10 mouse cellular contexts compared by ENCODE assay signal in the genomic region with DNA sequence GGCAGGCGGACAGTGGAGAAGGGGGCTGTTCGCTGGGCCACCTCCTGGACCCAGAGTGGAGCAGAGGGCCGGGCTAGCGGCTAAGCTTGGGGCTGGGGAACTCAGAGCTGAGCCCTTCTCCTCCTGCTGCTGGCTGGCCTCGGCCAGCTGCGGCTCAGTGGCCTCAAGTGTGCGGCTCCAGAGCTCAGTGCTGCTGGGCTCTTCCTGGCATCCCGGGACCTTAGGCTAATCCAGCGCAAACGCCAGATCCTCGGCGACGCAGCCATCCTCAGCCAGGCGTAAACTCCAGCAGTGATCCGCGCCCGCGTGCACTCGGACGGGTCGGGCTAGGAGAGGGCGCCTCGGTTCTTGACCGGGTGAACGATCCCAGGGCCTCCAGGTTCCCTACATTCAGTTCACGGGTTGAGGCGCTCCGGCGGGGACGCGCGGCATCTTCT. TPM values are rescaled to one million over a fixed set of nuclear protein-coding genes. Genes with fewer than 3 reads are reported as not detected.
A peak's percentile ranks its signal among the peaks of the same experiment; 100 is the strongest.
DNase-seq lines count a peak whose midpoint lies in the region; ATAC-seq lines count a peak whose summit lies in the region.
"Had no signal": no experiment of that assay in that cellular context is flagged by ENCODE, and none has a peak within 500 bp of the region (broad histone marks: within the 10 kb centered on the region; RNA-seq: fewer than 3 reads in every experiment).

No protein-coding gene starts in this region.

- ATAC-seq in lung, embryonic 16.5 days (ENCODE audit: low read depth) = peak; percentile 24; the same call in 1 of the 2 replicates
- no peak for ATAC-seq in limb, embryonic 11.5 days (ENCODE audit: insufficient number of reproducible peaks, low FRiP score, low TSS enrichment, low read depth)
- ATAC-seq in stomach, embryonic 15.5 days (ENCODE audit: insufficient read depth, low FRiP score, low read depth) = 0 out of 2 replicates have a peak, but pooled peaks have one; percentile 3

- no peaks in the 10 kb centered on the region for H3K9me3 ChIP-seq in lung, embryonic 16.5 days (ENCODE audit: control insufficient read depth, low read length)
- H3K9me3 ChIP-seq in limb, embryonic 11.5 days (ENCODE audit: control insufficient read depth, low read length) = no peaks in the 10 kb centered on the region
- H3K9me3 ChIP-seq in stomach, embryonic 15.5 days = no peaks in the 10 kb centered on the region

- no peak overlapping the region for H3K4me3 ChIP-seq in lung, embryonic 16.5 days (ENCODE audit: low read length)
- H3K4me3 ChIP-seq in limb, embryonic 11.5 days (ENCODE audit: low read depth, low read length) = peak overlapping the region; percentile 37
- peak overlapping the region; percentile 36 for H3K4me3 ChIP-seq in stomach, embryonic 15.5 days (replicated peaks)

- peak; percentile 68 for DNase-seq in embryo, embryonic 10 days (ENCODE audit: low spot score)
- DNase-seq in embryo, embryonic 9.5 days (ENCODE audit: extremely low spot score) = no peak
- no peak for DNase-seq in lung, postnatal 36 days
- DNase-seq in limb, embryonic 11.5 days (ENCODE audit: low spot score) = peak; percentile 65
- DNase-seq in right cerebral cortex, postnatal 4 days = no peak
- DNase-seq in right cerebral cortex, postnatal 25 days = no peak
- DNase-seq: cerebellum, adult 9-10 months had no signal

- WGBS in lung, embryonic 16.5 days = 2% methylated on average over 32 of the region's 32 CpGs
- under 1% methylated on average over 32 of the region's 32 CpGs for WGBS in limb, embryonic 11.5 days
- WGBS in stomach, embryonic 15.5 days = 10% methylated on average over 32 of the region's 32 CpGs

- no peaks in the 10 kb centered on the region for H3K36me3 ChIP-seq in lung, embryonic 16.5 days (ENCODE audit: control insufficient read depth, insufficient read depth, low read length)
- H3K36me3 ChIP-seq in limb, embryonic 11.5 days (ENCODE audit: control insufficient read depth, insufficient read depth, low read length) = no peaks in the 10 kb centered on the region
- no peaks in the 10 kb centered on the region for H3K36me3 ChIP-seq in stomach, embryonic 15.5 days

- H3K4me2 ChIP-seq in lung, embryonic 16.5 days (ENCODE audit: low read depth, low read length) = no peak overlapping the region
- H3K4me2 ChIP-seq in limb, embryonic 11.5 days (ENCODE audit: low read depth, severe bottlenecking) = peak overlapping the region; percentile 84
- peak overlapping the region; percentile 54 for H3K4me2 ChIP-seq in stomach, embryonic 15.5 days

- peaks cover 79% of the 10 kb centered on the region for H3K27me3 ChIP-seq in lung, embryonic 16.5 days (ENCODE audit: control insufficient read depth, insufficient read depth, low read depth, low read length)
- peaks cover 41% of the 10 kb centered on the region for H3K27me3 ChIP-seq in limb, embryonic 11.5 days (ENCODE audit: control insufficient read depth, insufficient read depth, low read length)
- peaks cover 30% of the 10 kb centered on the region for H3K27me3 ChIP-seq in stomach, embryonic 15.5 days (replicated peaks)

- H3K27ac ChIP-seq in lung, embryonic 16.5 days (ENCODE audit: low read length) = no peak overlapping the region
- H3K27ac ChIP-seq in limb, embryonic 11.5 days (replicated peaks; ENCODE audit: low read depth, low read length) = peak overlapping the region; percentile 92
- H3K27ac ChIP-seq in stomach, embryonic 15.5 days = peak overlapping the region; percentile 71; the same call in 1 of the 2 replicates
- H3K27ac ChIP-seq: macrophage had no signal

- peaks cover 7% of the 10 kb centered on the region; the same call in 1 of the 2 replicates for H3K4me1 ChIP-seq in lung, embryonic 16.5 days (replicated peaks; ENCODE audit: control insufficient read depth, insufficient read depth, low read length)
- peaks cover 27% of the 10 kb centered on the region for H3K4me1 ChIP-seq in limb, embryonic 11.5 days (ENCODE audit: control insufficient read depth, insufficient read depth, low read length)
- peaks cover 25% of the 10 kb centered on the region for H3K4me1 ChIP-seq in stomach, embryonic 15.5 days

- H3K9ac ChIP-seq in lung, embryonic 16.5 days (ENCODE audit: low read length) = no peak overlapping the region
- H3K9ac ChIP-seq in limb, embryonic 11.5 days (ENCODE audit: low read length) = peak overlapping the region; percentile 93
- 0 out of 2 replicates have a peak overlapping the region, but pooled peaks have one; percentile 1 for H3K9ac ChIP-seq in stomach, embryonic 15.5 days

RNA-seq across cellular contexts. Expression of gene Pitx1, which starts 10.7 kb away (rescaled TPM):
- 0.36 and 0.47 TPM in 2 replicates for polyA plus RNA-seq in lung, embryonic 16.5 days (2015; fragmentation: Nextera tagmentation; extraction: Ambion mirVana)
- 155 and 197 TPM in 2 replicates for polyA plus RNA-seq in limb, embryonic 11.5 days (2014; fragmentation: Nextera tagmentation; extraction: Ambion mirVana)
- polyA plus RNA-seq in stomach, embryonic 15.5 days (2015; fragmentation: Nextera tagmentation; extraction: Ambion mirVana) = 138 and 168 TPM in 2 replicates
- polyA plus RNA-seq: macrophage had no signal

RNA-seq across cellular contexts. Expression of gene Catsper3, which starts 40.9 kb away (rescaled TPM):
- polyA plus RNA-seq in lung, embryonic 16.5 days (2015; fragmentation: Nextera tagmentation; extraction: Ambion mirVana) = not detected in 2 replicates
- 0.19 TPM in 1 of 2 replicates, not detected in the other for polyA plus RNA-seq in limb, embryonic 11.5 days (2014; fragmentation: Nextera tagmentation; extraction: Ambion mirVana)
- polyA plus RNA-seq in stomach, embryonic 15.5 days (2015; fragmentation: Nextera tagmentation; extraction: Ambion mirVana) = 0.10 TPM in 1 of 2 replicates, not detected in the other
- polyA plus RNA-seq: macrophage had no signal

Comparison
In these comparisons a context has a peak if more than half of its experiments do, and no peak if none do; other contexts are left out.
1. DNase-seq: peak in embryo, embryonic 10 days (single experiment) and limb, embryonic 11.5 days (single experiment); none in embryo, embryonic 9.5 days (single experiment), lung, postnatal 36 days (single experiment), right cerebral cortex, postnatal 4 days (single experiment) and right cerebral cortex, postnatal 25 days (single experiment).
2. RNA of gene Pitx1, which starts 10.7 kb away (polyA plus RNA-seq): 155 to 197 TPM in limb, embryonic 11.5 days and 138 to 168 TPM in stomach, embryonic 15.5 days; 0.36 to 0.47 TPM in lung, embryonic 16.5 days; every median in the first group is over 10 times any median in the second.